Mouse (Mus musculus) thymus, adult 2 months (tissue): ENCODE measurements around the gene Peli1. TPM values are rescaled to one million over a fixed set of nuclear protein-coding genes. Genes with fewer than 3 reads are reported as not detected.

ENCODE experiments used
- DNase-seq: peaks from one replicate; pipeline ENCODE4 v3.0.0; 2021
- H3K27ac ChIP-seq: fragments of 200-500 bp; 2 replicates; pipeline ENCODE4 v1.5.1; 2012; ENCODE audit warnings: low read length, control low read depth; ENCODE audit not compliant: control insufficient read depth, insufficient read depth
- H3K27me3 ChIP-seq: fragments of 200-500 bp; 2 replicates; pipeline ENCODE4 v1.6.1; 2012; ENCODE audit warnings: mild to moderate bottlenecking, low read length, moderate library complexity, mixed read lengths; ENCODE audit not compliant: control insufficient read depth, insufficient read depth
- H3K36me3 ChIP-seq: fragments of 200-500 bp; 2 replicates; pipeline ENCODE4 v1.6.1; 2012; ENCODE audit warnings: mild to moderate bottlenecking, low read length, moderate library complexity; ENCODE audit not compliant: control insufficient read depth, insufficient read depth
- H3K4me1 ChIP-seq: fragments of 200-500 bp; replicated peaks from 2 replicates; pipeline ENCODE4 v1.6.1; 2012; ENCODE audit warnings: low read length; ENCODE audit not compliant: control insufficient read depth, insufficient read depth
- H3K4me3 ChIP-seq: fragments of 200-500 bp; 2 replicates; pipeline ENCODE4 v1.5.1; 2012; ENCODE audit warnings: mild to moderate bottlenecking, low read length, control low read depth, moderate library complexity; ENCODE audit not compliant: control insufficient read depth, insufficient read depth
- CTCF ChIP-seq: fragments of 200-500 bp; IDR thresholded peaks from 2 replicates; pipeline ENCODE4 v1.5.1; 2012; ENCODE audit warnings: mild to moderate bottlenecking, control low read depth, low read length, moderate library complexity, borderline replicate concordance; ENCODE audit not compliant: control insufficient read depth, poor library complexity, insufficient read depth; ENCODE audit errors: extremely low read depth
- POLR2A ChIP-seq: fragments of 200-500 bp; IDR thresholded peaks from 2 replicates; pipeline ENCODE4 v1.6.1; 2012; ENCODE audit warnings: mild to moderate bottlenecking, low read length, control low read depth, moderate library complexity; ENCODE audit not compliant: control insufficient read depth, poor library complexity, insufficient read depth; ENCODE audit errors: extremely low read depth
- WGBS: fragments of 180-500 bp; shearing (Covaris S2); methylation state at CpG from one replicate; pipeline ENCODE4 v1.1.7; 2018; 5-methylcytosine and 5-hydroxymethylcytosine counted together
- polyA plus RNA-seq: library from polyadenylated mRNA; depleted of rRNA; stranded (reverse); fragments of >200 nt; gene quantifications from 2 replicates; pipeline ENCODE4 v1.2.3, GENCODE M21; 2012

The Peli1 gene
- polyA plus RNA-seq, 1 experiment: 53.4 TPM

DNA sequence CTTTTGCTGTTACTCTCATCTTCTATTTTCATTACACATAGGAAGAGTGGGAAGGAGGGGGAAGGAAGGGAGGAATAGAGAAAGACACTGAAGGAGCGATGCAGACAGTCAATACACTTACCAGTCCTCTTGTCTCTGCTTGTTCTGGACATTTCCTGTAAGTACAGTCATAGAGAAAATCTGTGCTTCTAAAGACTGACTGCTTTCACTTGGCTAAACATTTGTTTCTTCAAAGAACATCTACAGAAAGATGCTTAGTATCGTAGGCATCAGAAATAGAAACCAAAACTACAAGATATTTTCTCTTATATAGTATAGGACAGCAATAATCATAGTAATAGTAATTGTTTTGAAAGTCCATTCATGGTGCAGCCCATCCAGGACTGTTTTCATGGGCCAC, 23.4 kb downstream of the Peli1 start:
- Histone ChIP-seq H3K36me3 (no peaks in the 10 kb centered on the region), H3K27ac (no peak overlapping the region), H3K4me1 (no peaks in the 10 kb centered on the region; the same call in 1 of the 2 replicates), H3K4me3 (no peak overlapping the region), H3K27me3 (no peaks in the 10 kb centered on the region)
- DNase-seq: no peak
- 90% methylated on average over 2 of the region's 2 CpGs for WGBS
- TF ChIP-seq CTCF: no peak

DNA sequence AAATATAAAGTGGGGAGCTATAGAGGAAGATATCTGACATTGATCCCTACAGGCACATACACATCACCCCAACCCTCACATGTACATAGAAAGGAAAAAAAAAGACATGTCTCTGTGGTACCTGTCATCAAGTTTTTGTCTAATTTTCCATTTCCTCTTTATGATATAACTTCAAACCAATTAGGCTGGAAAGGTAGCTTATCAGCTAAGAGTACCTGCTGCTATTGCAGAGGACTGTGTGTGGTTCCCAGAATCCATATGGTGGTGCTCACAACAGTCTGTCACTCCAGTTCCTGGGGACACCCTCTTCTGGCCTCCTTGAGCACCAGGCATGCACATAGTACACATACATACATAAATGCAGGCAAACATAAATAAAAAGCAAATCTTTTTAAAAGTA, 24.7 kb downstream of the Peli1 start:
- Histone ChIP-seq H3K4me3 (no peak overlapping the region), H3K4me1 (no peaks in the 10 kb centered on the region; the same call in 1 of the 2 replicates), H3K27me3 (no peaks in the 10 kb centered on the region), H3K36me3 (no peaks in the 10 kb centered on the region), H3K27ac (no peak overlapping the region)
- DNase-seq: no peak
- TF ChIP-seq POLR2A (no peak), CTCF (no peak)

DNA sequence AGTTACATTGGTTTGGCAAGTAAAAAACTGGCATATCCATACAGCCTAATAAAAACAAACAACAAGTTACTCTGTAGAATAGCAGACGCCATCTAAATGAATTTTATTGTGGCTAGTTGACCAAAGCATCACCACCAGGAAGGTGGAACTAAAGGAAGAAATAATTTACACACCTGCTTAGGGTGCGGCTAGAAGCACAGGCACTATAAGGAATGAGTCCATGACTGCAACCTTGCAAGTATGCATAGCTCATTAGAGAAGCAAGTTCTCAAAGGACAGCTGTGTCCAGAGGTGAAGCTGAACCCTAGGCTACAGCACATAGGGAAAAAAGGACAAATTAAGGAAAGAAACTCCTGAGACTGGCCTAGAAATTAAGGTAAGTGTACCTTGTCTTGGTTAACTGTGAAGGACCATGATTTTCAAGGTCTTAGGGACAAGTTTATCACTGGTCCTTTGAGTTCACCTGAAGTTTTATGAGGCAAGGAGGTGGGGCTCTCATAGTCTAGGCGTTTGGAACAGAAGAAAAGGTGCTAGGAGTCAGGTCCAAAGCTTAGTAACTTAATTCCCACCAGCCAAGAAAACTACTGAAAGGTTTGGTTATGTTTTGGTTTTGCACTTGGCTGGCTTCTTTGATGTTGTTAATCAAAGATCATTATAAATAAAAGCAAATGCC, 25.7 kb downstream of the Peli1 start:
- no peaks in the 10 kb centered on the region for H3K27me3 ChIP-seq
- H3K4me1 ChIP-seq: peaks cover 2% of the 10 kb centered on the region; the same call in 1 of the 2 replicates
- H3K36me3 ChIP-seq: no peaks in the 10 kb centered on the region
- 91% methylated on average over 3 of the region's 3 CpGs for WGBS
- no peak overlapping the region for H3K4me3 ChIP-seq
- no peak overlapping the region for H3K27ac ChIP-seq
- no peak for DNase-seq
- TF ChIP-seq POLR2A (no peak), CTCF (no peak)

DNA sequence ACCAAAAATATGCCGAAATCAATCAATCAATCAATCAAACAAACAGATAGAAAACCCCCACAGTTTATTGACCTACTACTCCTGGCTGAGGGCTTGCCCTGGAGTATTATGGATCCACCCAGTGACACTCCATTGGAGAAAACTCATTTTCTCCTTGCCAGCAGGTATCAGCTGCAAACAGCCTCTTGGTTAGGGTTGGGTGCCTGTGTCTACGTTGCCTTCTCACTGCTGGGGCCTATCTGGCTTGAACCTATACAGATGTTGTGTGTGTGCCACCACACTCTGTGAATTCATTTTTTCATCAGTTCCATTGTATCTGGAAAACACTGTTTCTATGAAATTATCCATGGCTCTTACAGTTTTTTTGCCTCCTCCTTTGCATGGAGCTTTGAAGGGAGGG, 30.6 kb downstream of the Peli1 start:
- H3K4me3 ChIP-seq: no peak overlapping the region

DNA sequence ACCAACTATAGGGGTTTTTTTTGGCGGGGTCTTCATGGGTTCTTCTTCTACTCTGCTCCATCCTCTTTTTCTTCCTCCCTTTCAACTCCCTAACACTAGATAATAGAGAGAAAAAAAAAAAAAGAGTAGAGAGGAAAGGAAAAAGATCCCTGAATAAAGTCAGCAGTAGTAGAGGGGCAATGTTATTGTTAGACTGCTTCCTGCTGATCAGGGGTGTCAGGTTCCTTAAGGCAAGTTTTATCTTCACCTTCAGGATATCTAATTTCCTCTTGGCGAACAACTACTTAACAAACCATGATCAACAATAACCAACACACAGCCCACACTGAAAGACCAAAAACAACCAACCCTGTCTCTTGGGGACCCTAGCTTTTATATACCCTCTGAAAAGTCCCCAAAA, 31.3 kb downstream of the Peli1 start:
- no peak overlapping the region for H3K27ac ChIP-seq
- DNase-seq: no peak
- no peak overlapping the region for H3K4me3 ChIP-seq
- no peaks in the 10 kb centered on the region for H3K36me3 ChIP-seq
- no peaks in the 10 kb centered on the region for H3K27me3 ChIP-seq
- 0 out of 2 replicates have a peak, but pooled peaks cover 2% of the 10 kb centered on the region for H3K4me1 ChIP-seq
- 92% methylated on average over 2 of the region's 2 CpGs for WGBS
- no peak for TF ChIP-seq CTCF
- TF ChIP-seq POLR2A: no peak

More for the DNA sequence above, 30.6 kb downstream of the Peli1 start:
- no peak for TF ChIP-seq CTCF
- TF ChIP-seq POLR2A: no peak
- WGBS: 92% methylated on average over 2 of the region's 2 CpGs
- H3K36me3 ChIP-seq: no peaks in the 10 kb centered on the region
- DNase-seq: no peak
- H3K4me1 ChIP-seq: 0 out of 2 replicates have a peak, but pooled peaks cover 2% of the 10 kb centered on the region
- no peaks in the 10 kb centered on the region for H3K27me3 ChIP-seq
- no peak overlapping the region for H3K27ac ChIP-seq

DNA sequence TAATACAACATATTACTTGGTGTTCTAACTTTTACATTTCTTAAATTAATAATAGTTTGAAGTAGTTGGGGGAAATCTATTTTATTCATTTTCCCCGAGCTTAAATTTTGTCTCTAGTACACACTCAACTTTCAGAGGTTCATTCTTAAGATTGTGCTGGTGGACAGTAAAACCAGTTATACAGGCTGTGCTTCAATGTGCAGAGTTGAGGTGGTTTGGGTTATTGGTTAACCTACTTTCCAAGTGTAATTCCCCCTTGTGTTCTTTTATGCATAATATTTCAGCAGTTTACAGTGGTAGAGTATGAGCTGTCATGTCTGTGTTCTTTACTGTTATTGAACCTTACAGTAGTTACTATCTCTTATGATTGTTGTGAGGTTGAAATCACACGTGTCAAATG, 40.6 kb downstream of the Peli1 start:
- TF ChIP-seq CTCF: no peak
- no peak for TF ChIP-seq POLR2A

DNA sequence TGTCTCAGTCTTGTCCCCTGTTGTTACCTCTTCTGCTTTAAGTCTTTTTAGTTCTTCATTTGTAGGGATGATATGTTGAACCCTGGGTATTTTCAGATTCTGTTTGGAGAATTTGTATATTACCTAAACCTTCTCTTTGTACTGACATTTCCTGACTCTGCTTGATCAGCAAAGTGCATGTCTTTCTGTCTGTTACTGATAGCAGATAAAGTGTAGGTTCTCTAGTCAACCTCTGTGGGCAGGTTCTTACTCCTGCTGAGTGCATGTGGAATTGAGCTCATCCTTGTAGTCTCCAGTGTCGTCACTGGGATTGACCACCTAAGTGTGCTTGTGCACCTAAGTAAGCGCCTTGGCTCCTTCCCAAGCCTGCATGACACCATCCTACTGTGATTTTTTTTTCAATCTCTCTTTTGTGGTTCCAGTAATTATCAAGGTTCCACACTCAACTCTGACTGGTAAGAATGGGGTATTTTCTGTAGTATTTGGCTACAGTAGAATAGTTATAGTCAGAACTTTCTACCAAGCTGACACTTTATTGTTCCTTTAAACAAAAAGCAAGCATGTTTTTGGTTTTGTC, 43.9 kb downstream of the Peli1 start:
- Histone ChIP-seq H3K36me3 (peaks cover 31% of the 10 kb centered on the region), H3K27ac (no peak overlapping the region), H3K4me3 (no peak overlapping the region), H3K4me1 (peaks cover 4% of the 10 kb centered on the region; the same call in 1 of the 2 replicates), H3K27me3 (no peaks in the 10 kb centered on the region)
- no peak for DNase-seq
- TF ChIP-seq CTCF: no peak
- TF ChIP-seq POLR2A: no peak
- 87% methylated on average over 2 of the region's 2 CpGs for WGBS

More for the DNA sequence above, 40.6 kb downstream of the Peli1 start:
- Histone ChIP-seq H3K27me3 (no peaks in the 10 kb centered on the region), H3K27ac (no peak overlapping the region), H3K36me3 (peaks cover 7% of the 10 kb centered on the region), H3K4me3 (no peak overlapping the region), H3K4me1 (peaks cover 4% of the 10 kb centered on the region; the same call in 1 of the 2 replicates)
- 95% methylated on average over 2 of the region's 2 CpGs for WGBS
- DNase-seq: no peak
